Mouse (Mus musculus) urinary bladder, postnatal 0 days (tissue): Measurements from ENCODE around the gene F5. TPM values are rescaled to one million over a fixed set of nuclear protein-coding genes. Genes with fewer than 3 reads are reported as not detected.

ENCODE experiments used
- polyA plus RNA-seq: library from polyadenylated mRNA; unstranded; fragments of >200 nt; fragmentation: Nextera tagmentation; extraction: Ambion mirVana; gene quantifications from 2 replicates; pipeline ENCODE4 v1.2.1, GENCODE M21; 2015

F5 gene
- 0.14 and 0.28 TPM in 2 replicates for polyA plus RNA-seq

DNA sequence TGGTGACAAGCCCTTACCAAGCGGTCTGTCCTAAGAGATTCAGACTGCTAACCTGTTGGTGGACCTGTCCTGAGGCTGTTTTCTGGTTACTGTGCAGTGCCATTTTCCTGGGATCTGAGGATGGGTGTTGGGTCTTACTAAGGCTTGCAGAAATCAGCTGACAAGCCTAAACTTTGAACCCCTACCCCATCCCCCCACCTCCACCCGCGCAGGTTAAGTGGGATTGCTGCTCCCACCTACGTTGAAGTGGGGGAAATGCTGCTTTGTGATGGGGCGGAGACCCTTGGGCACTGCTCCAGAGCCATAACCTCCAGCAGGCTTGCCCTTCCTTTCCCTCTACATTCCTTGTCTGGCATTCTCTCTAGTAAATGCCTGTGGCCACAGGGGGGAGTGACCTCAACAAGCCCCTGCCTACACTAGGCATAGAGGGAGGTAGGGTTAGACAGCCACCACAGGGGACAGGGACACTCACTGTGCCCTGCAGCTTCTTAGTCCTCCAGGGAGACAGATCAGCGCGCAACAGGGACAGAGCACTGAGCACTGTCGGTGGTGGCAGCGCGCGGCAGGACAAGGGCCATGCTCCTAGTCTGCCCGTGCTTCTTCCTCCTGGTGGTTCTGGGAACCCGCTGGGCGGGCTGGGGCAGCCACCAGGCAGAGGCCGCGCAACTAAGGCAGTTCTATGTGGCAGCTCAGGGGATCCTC lies at the start of gene F5:
Gene F5 (plus strand): TSS at position 452 of the 702 bp plus-strand sequence.

DNA sequence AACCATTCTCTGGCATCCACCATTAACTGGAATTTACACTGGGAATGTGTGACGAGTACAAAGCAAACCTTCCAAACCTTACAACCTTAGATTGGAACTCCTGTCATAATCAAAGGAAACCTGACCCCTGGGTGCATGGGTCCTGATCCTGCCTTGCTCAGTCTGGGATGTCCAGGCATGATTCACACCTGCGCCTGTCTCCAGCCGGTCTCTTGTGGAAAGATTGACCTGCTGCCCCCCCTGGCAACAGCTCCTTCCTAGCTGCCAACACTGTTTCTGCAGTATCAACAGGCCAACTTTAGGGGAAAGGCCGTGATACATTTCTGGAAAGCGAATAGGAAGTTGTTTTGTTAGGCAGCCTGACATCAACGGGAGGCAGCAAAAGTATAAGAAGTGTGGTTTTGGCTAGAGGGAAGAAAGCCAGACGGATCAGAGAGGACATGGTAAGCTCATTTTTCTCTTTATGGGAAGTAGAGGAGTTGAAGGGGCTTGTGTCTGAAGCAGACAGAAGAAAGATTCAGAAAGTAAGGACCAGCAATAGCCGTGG lies 36.6 kb upstream of the F5 start, which contains the start of gene Selp:
Gene Selp (plus strand): TSS at position 318 of the 547 bp plus-strand sequence.

GRCm38 (mm10) chr1:164248465-164249331 lies 97.1 kb downstream of the F5 start, which contains the start of gene Slc19a2:
Slc19a2 (plus strand) TSS chr1:164249046.

Other genes with a start within 250 kb of the F5 start
- gene Scyl3, start 222.7 kb upstream of the F5 start, polyA plus RNA-seq = 9.8 and 9.9 TPM in 2 replicates
- gene BC055324, start 157.0 kb upstream of the F5 start, polyA plus RNA-seq = 3.8 and 4.5 TPM in 2 replicates
- 4.4 and 5.4 TPM in 2 replicates for gene Mettl18, start 156.9 kb upstream of the F5 start, polyA plus RNA-seq
- gene Sele, start 103.6 kb upstream of the F5 start, polyA plus RNA-seq = 4.5 and 4.8 TPM in 2 replicates
- 0.42 and 1.2 TPM in 2 replicates for gene Sell, start 89.9 kb upstream of the F5 start, polyA plus RNA-seq
- gene Selp, start 36.6 kb upstream of the F5 start, polyA plus RNA-seq = 0.58 and 2.2 TPM in 2 replicates
- 5.1 and 6.1 TPM in 2 replicates for gene Slc19a2, start 97.2 kb downstream of the F5 start, polyA plus RNA-seq
- 5.9 and 6.2 TPM in 2 replicates for gene Ccdc181, start 123.7 kb downstream of the F5 start, polyA plus RNA-seq
- gene Nme7, start 152.3 kb downstream of the F5 start, polyA plus RNA-seq = 12.2 and 12.6 TPM in 2 replicates
- gene Blzf1, start 155.7 kb downstream of the F5 start, polyA plus RNA-seq = 30.3 and 34.0 TPM in 2 replicates